Mouse (Mus musculus) embryonic facial prominence, embryonic 13.5 days (tissue): ENCODE measurements around the gene Ano5. TPM values are rescaled to one million over a fixed set of nuclear protein-coding genes. Genes with fewer than 3 reads are reported as not detected.

Experiments
- ATAC-seq: fragments of 200-750 bp; cut with Nextera tagmentation; 2 replicates; pipeline ENCODE4 v1.8.0; 2017; ENCODE audit warnings: low read depth; ENCODE audit not compliant: insufficient number of reproducible peaks, insufficient read depth, low FRiP score, low TSS enrichment
- H3K27ac ChIP-seq: fragments of 300-500 bp; sonication (generic); 2 replicates; pipeline ENCODE4 v1.5.1; 2015; ENCODE audit warnings: moderate library complexity, mild to moderate bottlenecking, inconsistent platforms
- H3K27me3 ChIP-seq: fragments of 300-500 bp; sonication (generic); 2 replicates; pipeline ENCODE4 v1.6.1; 2015; ENCODE audit warnings: mild to moderate bottlenecking, inconsistent platforms
- H3K36me3 ChIP-seq: fragments of 300-500 bp; sonication (generic); 2 replicates; pipeline ENCODE4 v1.6.1; 2015; ENCODE audit warnings: mild to moderate bottlenecking, inconsistent platforms
- H3K4me1 ChIP-seq: fragments of 300-500 bp; sonication (generic); 2 replicates; pipeline ENCODE4 v1.6.1; 2015; ENCODE audit warnings: inconsistent platforms
- H3K4me2 ChIP-seq: fragments of 300-500 bp; sonication (generic); 2 replicates; pipeline ENCODE4 v1.6.1; 2015; ENCODE audit warnings: moderate library complexity, mild to moderate bottlenecking, inconsistent platforms
- H3K4me3 ChIP-seq: fragments of 300-500 bp; sonication (generic); 2 replicates; pipeline ENCODE4 v1.5.1; 2015; ENCODE audit warnings: mild to moderate bottlenecking, inconsistent platforms
- H3K9ac ChIP-seq: fragments of 300-500 bp; sonication (generic); 2 replicates; pipeline ENCODE4 v1.6.1; 2015; ENCODE audit warnings: mild to moderate bottlenecking, inconsistent platforms
- H3K9me3 ChIP-seq: fragments of 300-500 bp; sonication (generic); 2 replicates; pipeline ENCODE4 v1.6.1; 2016; ENCODE audit warnings: inconsistent platforms
- WGBS: fragments of 180-500 bp; shearing (Covaris S2); methylation state at CpG from one replicate; pipeline ENCODE4 v1.1.7; 2015; ENCODE audit warnings: mixed read lengths; 5-methylcytosine and 5-hydroxymethylcytosine counted together
- polyA plus RNA-seq: library from polyadenylated mRNA; unstranded; fragments of >200 nt; fragmentation: Nextera tagmentation; extraction: Ambion mirVana; gene quantifications from 2 replicates; pipeline ENCODE4 v1.2.1, GENCODE M21; 2015

Ano5 gene
- polyA plus RNA-seq, 1 experiment from 2014 or later: 0.20 TPM

- ATAC-seq: no peak
- H3K4me2 ChIP-seq: no peak overlapping the region
- H3K4me1 ChIP-seq: peaks cover 5% of the 10 kb centered on the region; the same call in 1 of the 2 replicates
- 58% methylated on average over 3 of the region's 3 CpGs for WGBS
- H3K9me3 ChIP-seq: no peaks in the 10 kb centered on the region
- peaks cover 65% of the 10 kb centered on the region for H3K27me3 ChIP-seq
- no peak overlapping the region for H3K4me3 ChIP-seq
- H3K9ac ChIP-seq: no peak overlapping the region
- H3K27ac ChIP-seq: no peak overlapping the region
- no peaks in the 10 kb centered on the region for H3K36me3 ChIP-seq
Measured at GRCm38 (mm10) chr7:51631171-51631570, 120.3 kb downstream of the Ano5 start.

- Histone ChIP-seq H3K36me3 (no peaks in the 10 kb centered on the region), H3K4me2 (no peak overlapping the region), H3K9ac (no peak overlapping the region), H3K4me3 (no peak overlapping the region), H3K27ac (no peak overlapping the region), H3K27me3 (peaks cover 49% of the 10 kb centered on the region), H3K9me3 (no peaks in the 10 kb centered on the region), H3K4me1 (no peaks in the 10 kb centered on the region)
- no peak for ATAC-seq
- WGBS: 8% methylated on average over 9 of the region's 9 CpGs
Measured at GRCm38 (mm10) chr7:51632543-51633229, 121.9 kb downstream of the Ano5 start.

- Histone ChIP-seq H3K4me3 (no peak overlapping the region), H3K36me3 (no peaks in the 10 kb centered on the region), H3K9me3 (no peaks in the 10 kb centered on the region), H3K27ac (no peak overlapping the region), H3K4me1 (no peaks in the 10 kb centered on the region), H3K9ac (no peak overlapping the region), H3K4me2 (no peak overlapping the region), H3K27me3 (peaks cover 43% of the 10 kb centered on the region)
- no peak for ATAC-seq
- WGBS: 8% methylated on average over 7 of the region's 7 CpGs
Measured at GRCm38 (mm10) chr7:51633230-51633844, 122.5 kb downstream of the Ano5 start.

Other genes starting within 250 kb of the Ano5 start
- 1.2 and 1.6 TPM in 2 replicates for gene Slc17a6, start 111.0 kb downstream of the Ano5 start, polyA plus RNA-seq